Mouse (Mus musculus): ENCODE data around the gene Scgb1a1.

DNA sequence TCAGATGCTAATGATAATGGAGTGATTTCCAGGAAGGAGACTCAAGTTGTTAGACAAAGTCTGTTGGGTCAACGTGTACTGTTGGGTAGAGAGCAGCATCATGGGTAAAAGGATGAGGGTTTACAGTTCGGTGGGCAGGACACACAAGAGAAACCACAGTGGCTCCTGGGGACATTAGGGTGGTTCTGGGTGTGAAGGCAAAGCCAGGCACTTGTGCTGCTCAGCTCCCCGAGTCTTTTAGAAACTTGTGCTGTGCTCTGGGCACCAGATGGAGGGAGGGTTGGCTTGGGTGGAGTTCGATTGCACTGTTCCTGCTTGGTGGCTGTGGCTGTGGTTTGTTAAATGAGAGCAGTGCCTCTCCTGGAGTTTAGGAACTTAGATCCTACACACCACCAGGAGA, 16.2 kb upstream of the Scgb1a1 start:
- no peak for TF ChIP-seq POLR2A (IDR thresholded peaks at IDR 0.05; ENCODE audit: extremely low read depth, insufficient read depth, low read length)
- TF ChIP-seq CTCF (IDR thresholded peaks at IDR 0.05; ENCODE audit: extremely low read depth, insufficient read depth, low read length) = no peak

Measured in cortical plate, adult 2 months (tissue).